Mouse (Mus musculus): ENCODE measurements around the gene Chp1. TPM values are rescaled to one million over a fixed set of nuclear protein-coding genes. Genes with fewer than 3 reads are reported as not detected.

Gene Chp1
- polyA plus RNA-seq, 1 experiment from 2014 or later: 73.5 TPM

DNA sequence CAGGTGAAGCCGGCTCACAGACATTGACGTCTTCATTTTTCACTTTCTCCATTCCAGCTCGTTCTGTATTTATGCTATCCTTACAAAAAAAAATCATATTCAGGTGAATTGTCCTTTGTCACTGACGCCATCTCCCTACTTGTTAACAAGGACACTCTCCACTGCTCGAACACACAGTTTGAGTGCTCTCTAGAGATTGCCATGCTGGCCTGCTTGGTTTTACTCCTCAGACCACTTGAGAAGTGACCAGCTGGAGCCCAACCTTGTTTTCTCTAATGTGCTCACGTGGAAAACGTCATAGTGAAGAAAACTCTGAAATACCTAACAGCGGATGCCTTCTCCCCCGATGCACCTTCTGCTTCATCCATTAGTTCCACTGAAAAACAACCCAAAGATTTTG lies 8.7 kb upstream of the Chp1 start:
- no peak for ATAC-seq (replicated peaks)
- H3K4me3 ChIP-seq: no peak overlapping the region
- H3K27ac ChIP-seq (replicated peaks): no peak overlapping the region
- no peak overlapping the region for H3K4me2 ChIP-seq (replicated peaks)
- WGBS: 82% methylated on average over 9 of the region's 9 CpGs
- H3K36me3 ChIP-seq: no peaks in the 10 kb centered on the region
- H3K9me3 ChIP-seq: no peaks in the 10 kb centered on the region
- no peak overlapping the region for H3K9ac ChIP-seq (replicated peaks)
- H3K27me3 ChIP-seq: no peaks in the 10 kb centered on the region
- no peaks in the 10 kb centered on the region for H3K4me1 ChIP-seq

DNA sequence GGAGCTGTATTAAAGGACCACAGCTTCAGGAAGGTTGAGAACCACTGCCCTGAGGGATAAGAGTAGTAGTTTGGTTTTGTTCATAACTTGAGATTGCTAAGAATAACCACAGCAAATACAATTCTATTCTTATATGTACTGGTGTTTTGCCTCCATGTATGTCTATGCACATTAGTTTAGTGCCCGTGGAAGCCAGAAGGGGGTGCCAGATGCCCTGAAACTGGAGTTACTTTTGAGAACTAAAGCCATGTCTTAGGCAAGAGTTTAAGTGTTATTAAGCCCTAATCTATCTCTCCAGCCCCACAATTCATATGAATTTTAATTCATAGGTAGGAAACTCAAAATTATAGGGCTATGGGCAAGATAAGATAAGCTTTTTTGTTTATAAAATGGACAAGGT lies 5.4 kb upstream of the Chp1 start:
- no peaks in the 10 kb centered on the region for H3K36me3 ChIP-seq
- H3K27me3 ChIP-seq: no peaks in the 10 kb centered on the region
- no peaks in the 10 kb centered on the region for H3K9me3 ChIP-seq
- WGBS: 15% methylated on average over 1 of the region's 1 CpGs
- no peak for ATAC-seq (replicated peaks)
- H3K4me3 ChIP-seq: no peak overlapping the region
- H3K9ac ChIP-seq (replicated peaks): no peak overlapping the region
- peaks cover 3% of the 10 kb centered on the region; the same call in 1 of the 2 replicates for H3K4me1 ChIP-seq
- no peak overlapping the region for H3K27ac ChIP-seq (replicated peaks)
- no peak overlapping the region for H3K4me2 ChIP-seq (replicated peaks)

DNA sequence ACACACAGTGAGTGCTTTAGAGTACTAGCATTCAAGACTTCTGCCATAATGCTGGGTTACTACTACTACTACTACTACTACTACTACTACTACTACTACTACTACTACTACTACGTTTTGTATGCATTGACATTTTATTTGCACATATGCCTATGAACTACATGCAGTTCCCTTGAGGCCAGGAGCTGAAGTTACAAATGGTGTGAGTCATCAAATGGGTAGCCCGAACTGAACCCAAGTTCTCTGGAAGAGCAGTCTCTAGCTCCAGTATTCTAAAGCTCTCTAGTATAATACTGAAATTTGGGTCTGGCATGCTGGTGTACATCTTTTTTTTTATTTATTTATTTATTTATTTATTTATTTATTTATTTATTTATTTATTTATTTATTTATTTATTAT lies 3.8 kb upstream of the Chp1 start:
- no peaks in the 10 kb centered on the region for H3K27me3 ChIP-seq
- H3K4me1 ChIP-seq: peaks cover 9% of the 10 kb centered on the region
- no peaks in the 10 kb centered on the region for H3K36me3 ChIP-seq
- ATAC-seq (replicated peaks): no peak
- H3K4me2 ChIP-seq (replicated peaks): no peak overlapping the region
- H3K9ac ChIP-seq (replicated peaks): no peak overlapping the region
- H3K27ac ChIP-seq (replicated peaks): no peak overlapping the region
- H3K9me3 ChIP-seq: no peaks in the 10 kb centered on the region
- no peak overlapping the region for H3K4me3 ChIP-seq
- 76% methylated on average over 2 of the region's 2 CpGs for WGBS

DNA sequence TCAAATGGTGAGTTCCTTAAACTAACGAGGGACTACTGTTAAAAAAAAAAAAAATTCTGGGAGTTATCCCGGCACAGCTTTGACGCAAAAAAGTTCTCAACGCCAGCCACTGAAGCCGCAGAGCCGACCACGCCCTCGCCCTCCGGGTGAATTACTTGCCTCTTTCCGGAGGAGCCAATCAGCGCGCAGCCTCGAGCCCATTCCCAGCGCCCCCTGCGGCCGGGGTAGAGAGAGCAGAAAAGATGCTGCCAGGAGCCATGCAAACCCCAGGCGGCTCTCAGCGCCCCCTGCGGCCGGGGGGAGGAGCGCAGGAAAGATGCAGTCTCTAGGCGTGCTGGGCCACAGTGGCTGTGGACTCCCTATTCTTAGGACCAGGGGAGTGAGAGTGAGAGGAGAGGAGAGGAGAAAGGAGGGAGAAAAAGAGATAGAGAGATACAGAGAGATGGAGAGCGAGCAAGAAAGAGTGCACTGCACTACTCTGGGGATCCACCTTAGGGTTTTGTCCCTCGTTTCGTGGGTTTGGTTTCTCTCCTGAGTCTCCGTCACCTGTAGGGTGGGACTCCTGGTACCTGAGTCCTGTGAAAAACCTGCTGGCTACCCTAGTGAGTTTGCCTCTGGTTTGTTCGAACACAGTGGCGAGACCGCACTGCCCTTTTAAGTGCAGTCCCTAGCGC lies 512 bp upstream of the Chp1 start:
- H3K27ac ChIP-seq (replicated peaks): peak overlapping the region; percentile 62
- H3K9ac ChIP-seq (replicated peaks): peak overlapping the region; percentile 74
- no peaks in the 10 kb centered on the region for H3K27me3 ChIP-seq
- H3K4me2 ChIP-seq (replicated peaks): peak overlapping the region; percentile 58
- peak overlapping the region; percentile 76 for H3K4me3 ChIP-seq
- peaks cover 22% of the 10 kb centered on the region for H3K4me1 ChIP-seq
- under 1% methylated on average over 30 of the region's 30 CpGs for WGBS
- H3K9me3 ChIP-seq: no peaks in the 10 kb centered on the region
- no peaks in the 10 kb centered on the region for H3K36me3 ChIP-seq
- peak; percentile 63 for ATAC-seq (replicated peaks)

GRCm38 (mm10) chr2:119548371-119548660 lies 819 bp downstream of the Chp1 start:
- 7% methylated on average over 3 of the region's 3 CpGs for whole genome bisulfite sequencing
- Histone ChIP-seq H3K4me2 (replicated peaks) (peak overlapping the region; percentile 58), H3K9me3 (no peaks in the 10 kb centered on the region), H3K4me1 (peaks cover 22% of the 10 kb centered on the region), H3K9ac (replicated peaks) (peak overlapping the region; percentile 74), H3K4me3 (peak overlapping the region; percentile 76), H3K27me3 (no peaks in the 10 kb centered on the region), H3K36me3 (no peaks in the 10 kb centered on the region), H3K27ac (replicated peaks) (0 out of 2 replicates have a peak overlapping the region, but pooled peaks have one; percentile 71)
- no peak for ATAC-seq (replicated peaks)

GRCm38 (mm10) chr2:119548691-119549090 lies 1.2 kb downstream of the Chp1 start:
- H3K27ac ChIP-seq (replicated peaks): no peak overlapping the region
- no peak for ATAC-seq (replicated peaks)
- no peaks in the 10 kb centered on the region for H3K36me3 ChIP-seq
- WGBS: 65% methylated on average over 5 of the region's 5 CpGs
- H3K9ac ChIP-seq (replicated peaks): peak overlapping the region; percentile 74; the same call in 1 of the 2 replicates
- peak overlapping the region; percentile 58 for H3K4me2 ChIP-seq (replicated peaks)
- peaks cover 22% of the 10 kb centered on the region for H3K4me1 ChIP-seq
- peak overlapping the region; percentile 76 for H3K4me3 ChIP-seq
- H3K27me3 ChIP-seq: no peaks in the 10 kb centered on the region
- no peaks in the 10 kb centered on the region for H3K9me3 ChIP-seq

GRCm38 (mm10) chr2:119549678-119550077 lies 2.2 kb downstream of the Chp1 start:
- 74% methylated on average over 2 of the region's 2 CpGs for WGBS
- Histone ChIP-seq H3K4me1 (peaks cover 22% of the 10 kb centered on the region), H3K9me3 (no peaks in the 10 kb centered on the region), H3K36me3 (no peaks in the 10 kb centered on the region), H3K27ac (replicated peaks) (no peak overlapping the region), H3K9ac (replicated peaks) (no peak overlapping the region), H3K4me2 (replicated peaks) (no peak overlapping the region), H3K27me3 (no peaks in the 10 kb centered on the region), H3K4me3 (no peak overlapping the region)
- no peak for ATAC-seq (replicated peaks)

GRCm38 (mm10) chr2:119558039-119558438 lies 10.5 kb downstream of the Chp1 start:
- no peak overlapping the region for H3K4me3 ChIP-seq
- H3K27ac ChIP-seq (replicated peaks): no peak overlapping the region
- no peak for ATAC-seq (replicated peaks)
- 85% methylated on average over 3 of the region's 3 CpGs for WGBS
- H3K36me3 ChIP-seq: peaks cover 9% of the 10 kb centered on the region
- no peaks in the 10 kb centered on the region for H3K27me3 ChIP-seq
- H3K9ac ChIP-seq (replicated peaks): no peak overlapping the region
- no peaks in the 10 kb centered on the region for H3K4me1 ChIP-seq
- H3K4me2 ChIP-seq (replicated peaks): no peak overlapping the region
- no peaks in the 10 kb centered on the region for H3K9me3 ChIP-seq

- Histone ChIP-seq H3K4me2 (replicated peaks) (no peak overlapping the region), H3K4me3 (no peak overlapping the region), H3K27ac (replicated peaks) (no peak overlapping the region), H3K4me1 (no peaks in the 10 kb centered on the region), H3K9me3 (no peaks in the 10 kb centered on the region), H3K9ac (replicated peaks) (no peak overlapping the region), H3K27me3 (no peaks in the 10 kb centered on the region), H3K36me3 (peaks cover 11% of the 10 kb centered on the region)
- no peak for ATAC-seq (replicated peaks)
- 87% methylated on average over 7 of the region's 7 CpGs for WGBS
Measured at GRCm38 (mm10) chr2:119558737-119559340, 11.3 kb downstream of the Chp1 start.

- H3K9me3 ChIP-seq: no peaks in the 10 kb centered on the region
- WGBS: 90% methylated on average over 3 of the region's 3 CpGs
- no peaks in the 10 kb centered on the region for H3K4me1 ChIP-seq
- H3K27me3 ChIP-seq: no peaks in the 10 kb centered on the region
- H3K4me2 ChIP-seq (replicated peaks): no peak overlapping the region
- H3K9ac ChIP-seq (replicated peaks): no peak overlapping the region
- H3K4me3 ChIP-seq: no peak overlapping the region
- ATAC-seq (replicated peaks): no peak
- no peak overlapping the region for H3K27ac ChIP-seq (replicated peaks)
- peaks cover 19% of the 10 kb centered on the region for H3K36me3 ChIP-seq
Measured at GRCm38 (mm10) chr2:119561794-119562193, 14.3 kb downstream of the Chp1 start.

GRCm38 (mm10) chr2:119565284-119565683 lies 17.8 kb downstream of the Chp1 start:
- 92% methylated on average over 4 of the region's 4 CpGs for WGBS
- no peak overlapping the region for H3K27ac ChIP-seq (replicated peaks)
- no peaks in the 10 kb centered on the region for H3K9me3 ChIP-seq
- no peaks in the 10 kb centered on the region for H3K27me3 ChIP-seq
- ATAC-seq (replicated peaks): no peak
- H3K4me2 ChIP-seq (replicated peaks): no peak overlapping the region
- H3K36me3 ChIP-seq: peaks cover 25% of the 10 kb centered on the region
- no peaks in the 10 kb centered on the region for H3K4me1 ChIP-seq
- H3K9ac ChIP-seq (replicated peaks): no peak overlapping the region
- no peak overlapping the region for H3K4me3 ChIP-seq

GRCm38 (mm10) chr2:119566182-119566855 lies 18.8 kb downstream of the Chp1 start:
- no peaks in the 10 kb centered on the region for H3K9me3 ChIP-seq
- WGBS: 88% methylated on average over 7 of the region's 7 CpGs

More at GRCm38 (mm10) chr2:119566182-119566855, 18.8 kb downstream of the Chp1 start:
- no peak for ATAC-seq (replicated peaks)
- Histone ChIP-seq H3K27ac (replicated peaks) (no peak overlapping the region), H3K27me3 (no peaks in the 10 kb centered on the region), H3K9ac (replicated peaks) (no peak overlapping the region), H3K36me3 (peaks cover 28% of the 10 kb centered on the region), H3K4me1 (no peaks in the 10 kb centered on the region), H3K4me2 (replicated peaks) (no peak overlapping the region), H3K4me3 (no peak overlapping the region)

Data from forebrain, embryonic 15.5 days (tissue).